Mouse (Mus musculus) stomach, embryonic 16.5 days (tissue): ENCODE data around the gene Dcbld1. TPM values are rescaled to one million over a fixed set of nuclear protein-coding genes. Genes with fewer than 3 reads are reported as not detected.
A peak's percentile ranks its signal among the peaks of the same experiment; 100 is the strongest.

Experiments
- ATAC-seq: fragments of 200-750 bp; cut with Nextera tagmentation; 2 replicates; pipeline ENCODE4 v1.8.0; 2017; ENCODE audit warnings: moderate number of reproducible peaks, moderate TSS enrichment; ENCODE audit not compliant: insufficient read depth, low FRiP score
- H3K27ac ChIP-seq: fragments of 300-500 bp; sonication (generic); 2 replicates; pipeline ENCODE4 v1.5.1; 2014; ENCODE audit warnings: low read length
- H3K27me3 ChIP-seq: fragments of 300-500 bp; sonication (generic); 2 replicates; pipeline ENCODE4 v1.6.1; 2014; ENCODE audit warnings: low read length, control low read depth, mixed read lengths; ENCODE audit not compliant: control insufficient read depth, insufficient read depth
- H3K36me3 ChIP-seq: fragments of 300-500 bp; sonication (generic); 2 replicates; pipeline ENCODE4 v1.6.1; 2014; ENCODE audit warnings: low read length; ENCODE audit not compliant: control insufficient read depth, insufficient read depth
- H3K4me1 ChIP-seq: fragments of 300-500 bp; sonication (generic); 2 replicates; pipeline ENCODE4 v1.6.1; 2014; ENCODE audit warnings: low read length, control low read depth, mixed read lengths; ENCODE audit not compliant: control insufficient read depth, insufficient read depth
- H3K4me2 ChIP-seq: fragments of 300-500 bp; sonication (generic); 2 replicates; pipeline ENCODE4 v1.6.1; 2014; ENCODE audit warnings: low read depth, low read length, mixed read lengths
- H3K4me3 ChIP-seq: fragments of 300-500 bp; sonication (generic); replicated peaks from 2 replicates; pipeline ENCODE4 v1.5.1; 2014; ENCODE audit warnings: mild to moderate bottlenecking, low read length
- H3K9ac ChIP-seq: fragments of 300-500 bp; sonication (generic); 2 replicates; pipeline ENCODE4 v1.6.1; 2014; ENCODE audit warnings: low read length
- H3K9me3 ChIP-seq: fragments of 300-500 bp; sonication (generic); replicated peaks from 2 replicates; pipeline ENCODE4 v1.6.1; 2016; ENCODE audit warnings: low read length, control low read depth; ENCODE audit not compliant: control insufficient read depth
- WGBS: fragments of 180-500 bp; shearing (Covaris S2); extraction: QIAGEN DNeasy Blood & Tissue Kit; methylation state at CpG from one replicate; pipeline ENCODE4 v1.1.7; 2014; 5-methylcytosine and 5-hydroxymethylcytosine counted together
- polyA plus RNA-seq: library from polyadenylated mRNA; unstranded; fragments of >200 nt; fragmentation: Nextera tagmentation; extraction: Ambion mirVana; gene quantifications from 2 replicates; pipeline ENCODE4 v1.2.1, GENCODE M21; 2015

The Dcbld1 gene
- polyA plus RNA-seq, 1 experiment from 2014 or later, result 33.2 TPM

DNA sequence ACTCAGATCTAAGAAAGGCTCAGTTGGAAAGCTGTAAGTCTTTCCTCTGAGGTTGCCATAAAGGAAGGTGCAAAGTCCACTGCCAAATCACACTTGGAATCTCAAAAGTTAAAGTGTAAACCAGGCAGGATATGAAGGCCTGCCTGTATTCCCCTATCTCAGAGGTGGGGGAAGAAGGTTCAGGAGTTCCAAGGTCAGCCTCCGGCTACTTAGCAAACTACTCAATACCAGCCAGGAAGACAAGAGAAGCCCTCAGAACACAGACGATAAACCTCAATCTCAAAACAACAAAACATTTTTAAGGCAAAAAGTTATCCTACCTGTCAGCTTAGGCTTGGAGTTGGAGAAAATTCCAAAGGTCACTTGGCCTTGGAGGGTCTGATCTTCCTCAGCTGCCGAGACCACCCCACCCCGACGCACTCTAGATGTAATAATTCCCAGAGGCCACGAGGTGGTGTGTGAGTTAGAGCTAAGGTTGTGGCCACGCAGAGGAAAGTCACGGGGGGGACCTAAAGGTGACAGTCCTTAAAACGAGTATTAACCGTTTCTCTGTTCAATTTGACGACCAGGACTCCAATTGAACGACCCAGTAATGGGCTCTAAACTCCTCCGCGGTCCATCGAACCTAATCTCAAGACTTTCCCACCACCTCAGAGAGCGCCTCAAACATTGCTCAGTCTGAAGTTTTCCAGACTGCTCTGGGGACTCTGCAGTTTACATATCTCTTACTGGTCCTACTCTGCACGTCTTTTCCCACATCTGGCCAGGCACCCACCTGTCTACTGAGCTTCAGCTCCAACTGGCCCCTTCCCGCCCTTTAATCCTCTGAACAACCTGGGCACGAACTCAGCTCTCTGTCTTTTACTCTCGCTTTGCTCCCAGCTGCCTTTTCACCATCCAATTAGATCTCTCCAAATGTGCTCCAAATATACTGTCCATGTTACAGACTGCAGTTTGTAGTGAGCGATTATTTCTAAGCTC lies 933 bp upstream of the Dcbld1 start:
- H3K4me3 ChIP-seq, result peak overlapping the region; percentile 92
- H3K9me3 ChIP-seq, result no peaks in the 10 kb centered on the region
- peak overlapping the region; percentile 83 for H3K4me2 ChIP-seq
- no peaks in the 10 kb centered on the region for H3K36me3 ChIP-seq
- no peaks in the 10 kb centered on the region for H3K27me3 ChIP-seq
- 9% methylated on average over 21 of the region's 21 CpGs for WGBS
- ATAC-seq, result peak; percentile 80
- H3K9ac ChIP-seq, result peak overlapping the region; percentile 12
- H3K27ac ChIP-seq, result peak overlapping the region; percentile 65
- 0 out of 2 replicates have a peak, but pooled peaks cover 3% of the 10 kb centered on the region for H3K4me1 ChIP-seq

DNA sequence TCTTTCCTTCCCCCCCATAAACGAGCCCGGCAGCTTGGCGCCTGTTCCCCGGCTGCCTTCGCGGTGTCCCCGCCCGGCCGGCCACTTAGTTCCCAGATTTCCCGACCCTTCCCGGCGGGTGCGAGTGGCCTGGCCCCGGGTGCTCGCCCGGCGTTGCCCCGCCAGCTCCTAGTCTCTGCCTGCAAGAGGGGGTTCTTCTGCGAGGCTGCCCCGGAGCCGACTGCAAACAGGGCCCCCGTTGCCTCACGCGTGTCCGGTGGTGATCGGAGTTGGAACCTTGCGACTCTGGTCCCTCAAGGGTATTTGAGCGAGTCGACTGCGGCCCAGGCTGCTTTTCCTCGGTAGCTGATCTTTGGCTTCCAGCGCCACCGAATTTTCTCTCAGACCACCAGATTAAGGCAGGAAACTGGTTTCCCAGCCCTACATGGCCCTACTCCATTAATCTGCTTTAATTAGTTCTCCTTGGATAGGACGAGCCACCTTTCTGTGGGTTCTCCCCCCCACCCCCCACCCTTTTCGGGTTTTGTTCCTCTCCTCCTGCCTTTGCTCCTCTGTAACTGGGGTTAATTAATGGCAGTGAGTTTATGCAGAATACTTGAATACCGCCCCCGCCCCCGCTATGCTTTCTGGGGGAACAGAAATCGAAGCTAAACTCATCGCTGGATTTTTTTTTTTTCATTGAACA lies 692 bp downstream of the Dcbld1 start:
- H3K9me3 ChIP-seq, result no peaks in the 10 kb centered on the region
- peak overlapping the region; percentile 83 for H3K27ac ChIP-seq
- H3K36me3 ChIP-seq, result no peaks in the 10 kb centered on the region
- no peaks in the 10 kb centered on the region for H3K27me3 ChIP-seq
- ATAC-seq, result peak; percentile 23; the same call in 1 of the 2 replicates
- H3K4me1 ChIP-seq, result 0 out of 2 replicates have a peak, but pooled peaks cover 3% of the 10 kb centered on the region
- WGBS, result 1% methylated on average over 37 of the region's 40 CpGs
- H3K4me2 ChIP-seq, result peak overlapping the region; percentile 83
- peak overlapping the region; percentile 92 for H3K4me3 ChIP-seq
- peak overlapping the region; percentile 87 for H3K9ac ChIP-seq

DNA sequence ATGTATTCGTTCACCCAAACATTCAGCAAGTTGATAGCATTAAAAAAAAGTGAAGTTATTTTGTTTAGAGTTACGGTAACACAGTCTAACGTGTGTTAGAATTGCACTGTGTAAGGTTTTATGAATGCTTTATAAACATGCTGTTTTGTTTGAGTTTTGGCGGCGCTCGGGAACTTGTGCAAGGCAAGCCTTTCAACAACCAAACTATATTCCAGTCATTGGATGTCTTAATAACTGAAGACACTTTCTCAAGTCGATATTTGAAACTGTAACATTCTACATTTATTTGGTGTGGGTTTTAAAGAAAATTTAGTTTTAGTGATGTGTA lies 1.2 kb downstream of the Dcbld1 start:
- Histone ChIP-seq H3K9me3 (no peaks in the 10 kb centered on the region), H3K36me3 (no peaks in the 10 kb centered on the region), H3K27ac (no peak overlapping the region), H3K4me3 (peak overlapping the region; percentile 92), H3K4me1 (0 out of 2 replicates have a peak, but pooled peaks cover 3% of the 10 kb centered on the region), H3K9ac (peak overlapping the region; percentile 87), H3K27me3 (no peaks in the 10 kb centered on the region), H3K4me2 (peak overlapping the region; percentile 83)
- ATAC-seq, result no peak
- WGBS, result 8% methylated on average over 7 of the region's 7 CpGs

DNA sequence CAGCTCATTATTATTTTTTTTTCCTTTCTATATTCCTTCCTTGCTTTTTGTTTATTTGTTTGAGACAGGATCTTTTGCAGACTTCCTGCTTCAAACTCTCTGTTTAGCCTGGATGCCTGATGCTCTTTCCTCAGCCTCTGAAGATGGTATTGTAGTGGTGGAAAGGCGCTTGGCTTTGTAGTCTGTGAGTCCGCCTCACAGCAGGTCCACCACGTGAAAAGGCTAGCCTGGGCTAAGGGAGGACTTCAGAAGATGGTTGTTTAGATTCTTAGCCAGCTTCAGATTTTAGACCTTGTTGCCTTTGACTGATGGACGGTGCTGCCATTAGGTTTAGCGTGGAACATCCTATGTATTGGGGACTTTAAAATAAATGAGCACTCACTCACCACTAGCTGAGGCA lies 2.0 kb downstream of the Dcbld1 start:
- peak overlapping the region; percentile 92 for H3K4me3 ChIP-seq
- 67% methylated on average over 5 of the region's 5 CpGs for WGBS

DNA sequence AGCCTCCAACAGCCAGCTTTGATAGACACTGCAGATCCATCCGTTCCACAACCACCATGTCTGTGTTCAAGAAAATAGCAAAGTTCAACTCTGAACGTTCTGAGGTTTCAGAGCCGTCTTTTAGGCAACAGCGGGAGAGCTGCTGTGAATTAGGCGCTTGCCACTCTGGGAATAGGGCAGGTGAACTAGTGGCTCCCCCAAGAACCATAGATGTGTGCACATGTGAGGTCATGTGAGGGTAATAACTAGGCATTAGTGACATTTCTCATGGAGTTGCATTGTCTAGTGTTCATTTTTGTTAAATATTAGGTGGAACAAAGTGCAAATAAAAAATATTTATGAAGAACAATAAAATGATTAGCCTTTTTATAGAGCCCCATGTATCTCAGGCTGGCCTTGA lies 8.6 kb downstream of the Dcbld1 start:
- H3K36me3 ChIP-seq, result peaks cover 3% of the 10 kb centered on the region; the same call in 1 of the 2 replicates
- no peak for ATAC-seq
- H3K9me3 ChIP-seq, result no peaks in the 10 kb centered on the region
- no peak overlapping the region for H3K27ac ChIP-seq
- no peak overlapping the region for H3K4me2 ChIP-seq
- no peaks in the 10 kb centered on the region for H3K4me1 ChIP-seq
- H3K4me3 ChIP-seq, result no peak overlapping the region
- 76% methylated on average over 5 of the region's 5 CpGs for WGBS
- H3K9ac ChIP-seq, result no peak overlapping the region
- H3K27me3 ChIP-seq, result no peaks in the 10 kb centered on the region

More for the DNA sequence above, 2.0 kb downstream of the Dcbld1 start:
- Histone ChIP-seq H3K4me1 (0 out of 2 replicates have a peak, but pooled peaks cover 3% of the 10 kb centered on the region), H3K4me2 (peak overlapping the region; percentile 83), H3K9ac (no peak overlapping the region), H3K27ac (no peak overlapping the region), H3K36me3 (no peaks in the 10 kb centered on the region), H3K27me3 (no peaks in the 10 kb centered on the region), H3K9me3 (no peaks in the 10 kb centered on the region)
- ATAC-seq, result no peak

DNA sequence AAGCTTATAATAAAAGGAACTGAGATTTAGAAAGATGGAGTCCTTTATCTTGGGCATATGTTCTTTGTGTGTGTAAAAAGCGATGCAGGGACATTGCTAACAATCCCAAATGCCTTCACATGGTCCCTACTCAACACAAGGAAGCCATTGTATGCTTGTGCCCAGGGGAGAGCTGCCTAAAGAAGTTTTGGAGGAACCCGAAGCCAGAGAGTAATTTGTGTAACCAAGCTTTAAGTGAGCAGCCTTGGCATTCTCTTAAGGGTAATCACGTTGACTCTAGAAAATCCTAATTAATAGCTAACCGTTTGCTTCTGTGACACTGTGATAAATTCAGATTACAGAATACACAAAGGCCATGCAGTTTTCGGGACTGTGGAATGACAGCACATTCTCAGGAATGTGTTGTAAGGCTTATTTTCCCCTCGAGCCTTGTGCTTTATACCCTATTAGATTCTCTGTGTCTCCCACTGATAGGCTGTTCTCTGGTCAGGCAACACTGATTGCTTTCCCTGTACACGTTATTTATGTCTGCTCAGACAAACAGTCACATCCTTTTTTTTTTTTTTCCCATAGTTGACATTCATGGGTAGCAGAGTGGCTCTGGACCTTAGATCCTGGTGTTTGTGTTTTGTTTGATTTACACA lies 9.4 kb downstream of the Dcbld1 start:
- Histone ChIP-seq H3K4me1 (no peaks in the 10 kb centered on the region), H3K9ac (no peak overlapping the region), H3K36me3 (peaks cover 3% of the 10 kb centered on the region; the same call in 1 of the 2 replicates), H3K27me3 (no peaks in the 10 kb centered on the region), H3K4me3 (no peak overlapping the region), H3K4me2 (no peak overlapping the region), H3K9me3 (no peaks in the 10 kb centered on the region), H3K27ac (no peak overlapping the region)
- 42% methylated on average over 7 of the region's 7 CpGs for WGBS
- ATAC-seq, result no peak

DNA sequence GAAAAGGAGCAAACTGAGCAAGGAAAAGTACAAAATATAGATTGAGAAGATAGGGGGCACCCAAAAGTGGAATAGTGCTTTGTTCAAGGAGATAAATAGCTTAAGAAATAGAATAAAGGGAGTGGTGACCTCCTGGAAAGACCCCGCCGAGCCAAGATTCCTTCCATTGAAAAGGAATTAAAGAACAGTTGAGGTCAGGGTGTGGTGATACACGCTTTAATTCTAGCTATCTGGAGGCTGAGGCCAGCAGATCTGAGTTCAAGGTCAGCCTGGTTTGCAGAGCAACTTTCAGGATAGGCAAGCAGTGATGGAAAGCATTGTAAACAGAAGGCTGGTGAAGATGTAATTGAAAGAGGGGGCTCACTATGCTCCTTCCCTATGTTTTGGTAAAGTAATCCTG lies 12.8 kb downstream of the Dcbld1 start:
- no peak for ATAC-seq
- no peak overlapping the region for H3K9ac ChIP-seq
- no peak overlapping the region for H3K4me3 ChIP-seq
- H3K36me3 ChIP-seq, result peaks cover 3% of the 10 kb centered on the region; the same call in 1 of the 2 replicates
- H3K4me2 ChIP-seq, result no peak overlapping the region
- no peak overlapping the region for H3K27ac ChIP-seq
- H3K9me3 ChIP-seq, result no peaks in the 10 kb centered on the region
- no peaks in the 10 kb centered on the region for H3K27me3 ChIP-seq
- H3K4me1 ChIP-seq, result no peaks in the 10 kb centered on the region
- WGBS, result 71% methylated on average over 3 of the region's 3 CpGs

DNA sequence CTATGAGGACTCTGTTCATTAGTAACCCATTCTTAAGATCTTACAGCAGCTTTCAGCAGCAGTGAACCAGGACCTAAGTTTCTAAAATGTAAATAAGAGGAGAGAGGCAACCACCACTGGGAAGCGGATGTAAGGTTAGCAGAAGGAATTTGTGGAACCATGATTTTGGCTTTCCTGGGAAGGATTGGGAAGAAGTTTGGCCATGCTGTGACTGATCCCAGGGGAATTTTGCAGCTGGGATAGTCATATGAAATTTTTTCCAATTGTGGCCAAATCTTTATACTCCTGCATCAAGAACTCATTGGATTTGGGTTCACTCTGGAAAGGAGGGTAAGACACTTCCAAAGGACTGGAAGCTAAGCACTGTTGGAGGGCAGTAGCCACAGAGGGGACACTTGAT lies 18.8 kb downstream of the Dcbld1 start:
- Histone ChIP-seq H3K9ac (no peak overlapping the region), H3K27me3 (no peaks in the 10 kb centered on the region), H3K36me3 (no peaks in the 10 kb centered on the region), H3K4me3 (no peak overlapping the region), H3K27ac (no peak overlapping the region), H3K4me2 (no peak overlapping the region), H3K4me1 (no peaks in the 10 kb centered on the region), H3K9me3 (no peaks in the 10 kb centered on the region)
- WGBS, result 89% methylated on average over 1 of the region's 1 CpGs
- no peak for ATAC-seq
